9 mouse cellular contexts compared by ENCODE assay signal in the genomic region with DNA sequence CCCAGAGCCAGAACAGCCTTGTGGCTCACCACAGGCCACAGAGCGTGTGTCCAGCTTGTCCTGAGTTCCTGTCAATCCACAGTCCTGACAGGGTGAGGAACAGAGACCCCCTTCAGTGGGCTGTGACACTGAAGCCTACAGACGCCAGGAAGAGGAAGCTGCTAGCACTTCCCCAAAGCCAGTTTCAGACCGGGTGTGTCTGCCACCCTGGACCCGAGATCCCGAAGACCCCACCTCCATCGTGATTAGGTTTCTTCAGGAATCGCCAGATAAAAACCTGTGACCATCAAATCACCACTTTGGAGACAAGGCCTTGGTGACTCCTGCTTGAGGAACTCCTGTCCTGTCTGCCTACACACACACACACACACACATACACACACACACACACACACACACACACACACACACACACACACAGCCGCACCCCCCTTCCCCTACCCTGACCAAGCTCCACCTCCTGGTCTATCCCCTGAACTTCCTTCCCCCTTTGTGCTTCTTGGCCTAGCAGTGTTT. TPM values are rescaled to one million over a fixed set of nuclear protein-coding genes. Genes with fewer than 3 reads are reported as not detected.
A peak's percentile ranks its signal among the peaks of the same experiment; 100 is the strongest.
DNase-seq lines count a peak whose midpoint lies in the region; ATAC-seq and TF ChIP-seq lines count a peak whose summit lies in the region.
"Had no signal": no experiment of that assay in that cellular context is flagged by ENCODE, and none has a peak within 500 bp of the region (broad histone marks: within the 10 kb centered on the region; RNA-seq: fewer than 3 reads in every experiment).

No protein-coding gene starts in this region.

- H3K4me2 ChIP-seq in forebrain, embryonic 15.5 days (replicated peaks) = no peak overlapping the region
- H3K4me2 ChIP-seq: stomach, embryonic 15.5 days had no signal

- intact Hi-C loops in left cerebral cortex, adult 2 months (cut with DNase I) = no loop called here

- peak; percentile 67 for ATAC-seq in neutrophil, adult 5-6 weeks (ENCODE audit: extremely low read depth, insufficient number of reproducible peaks, low FRiP score, poor library complexity, severe bottlenecking)
- no peak for ATAC-seq in forebrain, embryonic 15.5 days (replicated peaks)

- no peak overlapping the region for H3K9ac ChIP-seq in forebrain, embryonic 15.5 days (replicated peaks)
- H3K9ac ChIP-seq: stomach, embryonic 15.5 days had no signal

- TF ChIP-seq POLR2A in bone marrow macrophage, adult 2 months (IDR thresholded peaks at IDR 0.05; ENCODE audit: borderline replicate concordance, low read depth, low read length) = no peak

- H3K36me3 ChIP-seq in limb, embryonic 10.5 days = no peaks in the 10 kb centered on the region
- no peaks in the 10 kb centered on the region for H3K36me3 ChIP-seq in forebrain, embryonic 15.5 days
- H3K36me3 ChIP-seq: stomach, embryonic 15.5 days had no signal

- WGBS in limb, embryonic 10.5 days = 60% methylated on average over 8 of the region's 8 CpGs
- WGBS in forebrain, embryonic 15.5 days = 45% methylated on average over 8 of the region's 8 CpGs

- no peaks in the 10 kb centered on the region for H3K27me3 ChIP-seq in limb, embryonic 10.5 days (ENCODE audit: low read depth, poor library complexity, severe bottlenecking)
- no peaks in the 10 kb centered on the region for H3K27me3 ChIP-seq in forebrain, embryonic 15.5 days
- H3K27me3 ChIP-seq: stomach, embryonic 15.5 days had no signal

- H3K4me1 ChIP-seq in bone marrow macrophage, adult 2 months (ENCODE audit: control insufficient read depth, insufficient read depth, low read length) = peaks cover 37% of the 10 kb centered on the region
- peaks cover 60% of the 10 kb centered on the region for H3K4me1 ChIP-seq in limb, embryonic 10.5 days
- peaks cover 23% of the 10 kb centered on the region for H3K4me1 ChIP-seq in forebrain, embryonic 15.5 days

- H3K9me3 ChIP-seq in limb, embryonic 10.5 days (replicated peaks) = no peaks in the 10 kb centered on the region
- no peaks in the 10 kb centered on the region for H3K9me3 ChIP-seq in forebrain, embryonic 15.5 days
- H3K9me3 ChIP-seq: stomach, embryonic 15.5 days had no signal

- H3K4me3 ChIP-seq in bone marrow macrophage, adult 2 months (ENCODE audit: insufficient read depth, low read length) = peak overlapping the region; percentile 31
- H3K4me3 ChIP-seq in limb, embryonic 10.5 days = peak overlapping the region; percentile 19; the same call in 1 of the 2 replicates
- no peak overlapping the region for H3K4me3 ChIP-seq in left cerebral cortex, adult 2 months
- H3K4me3 ChIP-seq in forebrain, embryonic 15.5 days = no peak overlapping the region
- H3K4me3 ChIP-seq: stomach, embryonic 15.5 days had no signal

- TF ChIP-seq CTCF in bone marrow macrophage, adult 2 months (IDR thresholded peaks at IDR 0.05; ENCODE audit: low read depth, low read length) = no peak
- no peak for TF ChIP-seq CTCF in left cerebral cortex, adult 2 months (IDR thresholded peaks at IDR 0.05)

- DNase-seq in layer of hippocampus, adult 11-12 months (ENCODE audit: low spot score) = peak; percentile 46
- DNase-seq in layer of hippocampus, adult 8-10 months (ENCODE audit: low spot score in 2 of 2) = no peak
- no peak for DNase-seq in limb, embryonic 10.5 days (ENCODE audit: low spot score)
- DNase-seq in left cerebral cortex, adult 2 months (ENCODE audit: extremely low spot score in 1 of 2, low spot score in 2 of 2) = no peak
- DNase-seq in retina, postnatal 1 day = no peak

- peak overlapping the region; percentile 90 for H3K27ac ChIP-seq in bone marrow macrophage, adult 2 months (ENCODE audit: insufficient read depth, low read depth, low read length)
- peak overlapping the region; percentile 50 for H3K27ac ChIP-seq in limb, embryonic 10.5 days
- H3K27ac ChIP-seq in left cerebral cortex, adult 2 months = no peak overlapping the region
- H3K27ac ChIP-seq in forebrain, embryonic 15.5 days (replicated peaks) = no peak overlapping the region

RNA-seq across cellular contexts. Expression of gene Gnai2, which starts 5.1 kb away (rescaled TPM):
- 100 to 1,000 TPM; 218 to 272 (median 249) TPM for total RNA-seq in layer of hippocampus, adult 8-10 months (2022)
- 994 and 1,017 TPM in 2 replicates for polyA plus RNA-seq in bone marrow macrophage, adult 2 months (2012; ENCODE audit: insufficient read depth, insufficient read length, missing spikeins)
- 355 and 403 TPM in 2 replicates for polyA plus RNA-seq in limb, embryonic 10.5 days (2016; fragmentation: Nextera tagmentation; extraction: Ambion mirVana)
- total RNA-seq in neutrophil, adult 5-6 weeks (2017) = 1,051 and 1,081 TPM in 2 replicates
- 100 to 1,000 TPM; 201 to 213 TPM for total RNA-seq in left cerebral cortex, adult 2 months (2021)
- polyA plus RNA-seq in forebrain, embryonic 15.5 days (2015; fragmentation: Nextera tagmentation; extraction: Ambion mirVana) = 335 and 338 TPM in 2 replicates

RNA-seq across cellular contexts. Expression of gene Slc38a3, which starts 29.0 kb away (rescaled TPM):
- 10 to 100 TPM; 61.3 to 74.3 (median 69.2) TPM for total RNA-seq in layer of hippocampus, adult 8-10 months (2022)
- polyA plus RNA-seq in bone marrow macrophage, adult 2 months (2012; ENCODE audit: insufficient read depth, insufficient read length, missing spikeins) = not detected in 2 replicates
- 3.9 and 4.3 TPM in 2 replicates for polyA plus RNA-seq in limb, embryonic 10.5 days (2016; fragmentation: Nextera tagmentation; extraction: Ambion mirVana)
- total RNA-seq in neutrophil, adult 5-6 weeks (2017) = not detected in 2 replicates
- 10 to 100 TPM; 74.7 to 76.2 TPM for total RNA-seq in left cerebral cortex, adult 2 months (2021)
- polyA plus RNA-seq in forebrain, embryonic 15.5 days (2015; fragmentation: Nextera tagmentation; extraction: Ambion mirVana) = 24.2 and 24.4 TPM in 2 replicates

RNA-seq across cellular contexts. Expression of gene Sema3b, which starts 31.3 kb away (rescaled TPM):
- 1 to 10 TPM; 2.9 to 5.0 (median 4.4) TPM for total RNA-seq in layer of hippocampus, adult 8-10 months (2022)
- not detected in 2 replicates for polyA plus RNA-seq in bone marrow macrophage, adult 2 months (2012; ENCODE audit: insufficient read depth, insufficient read length, missing spikeins)
- polyA plus RNA-seq in limb, embryonic 10.5 days (2016; fragmentation: Nextera tagmentation; extraction: Ambion mirVana) = 2.2 and 3.6 TPM in 2 replicates
- total RNA-seq in neutrophil, adult 5-6 weeks (2017) = 0.12 TPM in 2 replicates
- 1 to 10 TPM; 3.3 to 4.1 TPM for total RNA-seq in left cerebral cortex, adult 2 months (2021)
- polyA plus RNA-seq in forebrain, embryonic 15.5 days (2015; fragmentation: Nextera tagmentation; extraction: Ambion mirVana) = 1.7 and 2.8 TPM in 2 replicates

RNA-seq across cellular contexts. Expression of gene Gnat1, which starts 39.2 kb away (rescaled TPM):
- under 1 TPM; 0.14 to 0.43 (median 0.27) TPM for total RNA-seq in layer of hippocampus, adult 8-10 months (2022)
- polyA plus RNA-seq in bone marrow macrophage, adult 2 months (2012; ENCODE audit: insufficient read depth, insufficient read length, missing spikeins) = not detected in 2 replicates
- polyA plus RNA-seq in limb, embryonic 10.5 days (2016; fragmentation: Nextera tagmentation; extraction: Ambion mirVana) = 2.6 and 3.3 TPM in 2 replicates
- total RNA-seq in neutrophil, adult 5-6 weeks (2017) = 1.7 TPM in 1 of 2 replicates, not detected in the other
- total RNA-seq in left cerebral cortex, adult 2 months (2021) = under 1 TPM in 1 of 2 experiments, not detected in 1; 0.18 TPM
- polyA plus RNA-seq in forebrain, embryonic 15.5 days (2015; fragmentation: Nextera tagmentation; extraction: Ambion mirVana) = 1.7 and 1.8 TPM in 2 replicates

RNA-seq across cellular contexts. Expression of gene Ifrd2, which starts 52.9 kb away (rescaled TPM):
- 10 to 100 TPM; 12.4 to 15.4 (median 14.0) TPM for total RNA-seq in layer of hippocampus, adult 8-10 months (2022)
- polyA plus RNA-seq in bone marrow macrophage, adult 2 months (2012; ENCODE audit: insufficient read depth, insufficient read length, missing spikeins) = 8.2 and 8.6 TPM in 2 replicates
- 55.0 and 69.4 TPM in 2 replicates for polyA plus RNA-seq in limb, embryonic 10.5 days (2016; fragmentation: Nextera tagmentation; extraction: Ambion mirVana)
- total RNA-seq in neutrophil, adult 5-6 weeks (2017) = 11.2 and 20.1 TPM in 2 replicates
- total RNA-seq in left cerebral cortex, adult 2 months (2021) = 10 to 100 TPM; 10.5 to 10.9 TPM
- polyA plus RNA-seq in forebrain, embryonic 15.5 days (2015; fragmentation: Nextera tagmentation; extraction: Ambion mirVana) = 15.4 and 16.9 TPM in 2 replicates

Comparison
In these comparisons a context has a peak if more than half of its experiments do, and no peak if none do; other contexts are left out.
1. H3K27ac ChIP-seq: peak in bone marrow macrophage, adult 2 months (single experiment) and limb, embryonic 10.5 days (single experiment); none in left cerebral cortex, adult 2 months (single experiment) and forebrain, embryonic 15.5 days (single experiment).
2. H3K4me3 ChIP-seq: peak in bone marrow macrophage, adult 2 months (single experiment) and limb, embryonic 10.5 days (single experiment); none in left cerebral cortex, adult 2 months (single experiment) and forebrain, embryonic 15.5 days (single experiment).
3. RNA of gene Slc38a3, which starts 29.0 kb away (total RNA-seq): 74.7 to 76.2 TPM in left cerebral cortex, adult 2 months and 61.3 to 74.3 TPM in layer of hippocampus, adult 8-10 months; not detected in neutrophil, adult 5-6 weeks; every median in the first group is over 10 times any median in the second.